Mouse (Mus musculus) midbrain, embryonic 11.5 days (tissue): ENCODE measurements around the gene Ubr4. TPM values are rescaled to one million over a fixed set of nuclear protein-coding genes. Genes with fewer than 3 reads are reported as not detected.
"Not testable (repeated sequence)": the region's sequence is repeated elsewhere in the genome, so short reads cannot be mapped to it uniquely, and the experiment has no call there.

Experiments
- ATAC-seq: fragments of 200-750 bp; cut with Nextera tagmentation; 2 replicates; pipeline ENCODE4 v1.8.0; 2017; ENCODE audit warnings: moderate TSS enrichment, moderate library complexity; ENCODE audit not compliant: low FRiP score
- DNase-seq: peaks from one replicate; pipeline ENCODE4 v3.0.0; 2015; ENCODE audit warnings: low spot score; ENCODE audit errors: missing footprints
- H3K27ac ChIP-seq: fragments of 300-500 bp; sonication (generic); 2 replicates; pipeline ENCODE4 v1.5.1; 2014; ENCODE audit warnings: low read depth, low read length
- H3K27me3 ChIP-seq: fragments of 300-500 bp; sonication (generic); 2 replicates; pipeline ENCODE4 v1.6.1; 2014; ENCODE audit warnings: mild to moderate bottlenecking, low read length, moderate library complexity, mixed read lengths; ENCODE audit not compliant: control insufficient read depth, insufficient read depth
- H3K36me3 ChIP-seq: fragments of 300-500 bp; sonication (generic); 2 replicates; pipeline ENCODE4 v1.6.1; 2014; ENCODE audit warnings: mild to moderate bottlenecking, low read length, moderate library complexity, mixed read lengths; ENCODE audit not compliant: control insufficient read depth, insufficient read depth
- H3K4me1 ChIP-seq: fragments of 300-500 bp; sonication (generic); 2 replicates; pipeline ENCODE4 v1.6.1; 2014; ENCODE audit warnings: low read length; ENCODE audit not compliant: control insufficient read depth, insufficient read depth
- H3K4me2 ChIP-seq: fragments of 300-500 bp; sonication (generic); 2 replicates; pipeline ENCODE4 v1.6.1; 2014; ENCODE audit warnings: mild to moderate bottlenecking, moderate library complexity
- H3K4me3 ChIP-seq: fragments of 300-500 bp; sonication (generic); 2 replicates; pipeline ENCODE4 v1.5.1; 2014; ENCODE audit warnings: low read depth, low read length
- H3K9ac ChIP-seq: fragments of 300-500 bp; sonication (generic); 2 replicates; pipeline ENCODE4 v1.6.1; 2014; ENCODE audit warnings: low read length
- H3K9me3 ChIP-seq: fragments of 300-500 bp; sonication (generic); 2 replicates; pipeline ENCODE4 v1.6.1; 2016; ENCODE audit warnings: low read length; ENCODE audit not compliant: control insufficient read depth
- WGBS: fragments of 180-500 bp; shearing (Covaris S2); extraction: QIAGEN DNeasy Blood & Tissue Kit; methylation state at CpG from one replicate; pipeline ENCODE4 v1.1.7; 2014; 5-methylcytosine and 5-hydroxymethylcytosine counted together
- polyA plus RNA-seq: library from polyadenylated mRNA; unstranded; fragments of >200 nt; fragmentation: Nextera tagmentation; extraction: Ambion mirVana; gene quantifications from 2 replicates; pipeline ENCODE4 v1.2.1, GENCODE M21; 2014

Gene Ubr4
- polyA plus RNA-seq, 1 experiment from 2014 or later: 79.2 TPM

- Histone ChIP-seq H3K27ac (no peak overlapping the region), H3K4me1 (no peaks in the 10 kb centered on the region), H3K4me3 (no peak overlapping the region), H3K27me3 (no peaks in the 10 kb centered on the region), H3K4me2 (no peak overlapping the region), H3K9ac (no peak overlapping the region), H3K36me3 (no peaks in the 10 kb centered on the region), H3K9me3 (no peaks in the 10 kb centered on the region)
- DNase-seq (no peak), ATAC-seq (no peak)
- WGBS: 81% methylated on average over 6 of the region's 6 CpGs
Measured at GRCm38 (mm10) chr4:139519221-139519620, 166.8 kb downstream of the Ubr4 start.

GRCm38 (mm10) chr4:139521926-139522325, 169.5 kb downstream of the Ubr4 start:
- Histone ChIP-seq H3K27me3 (no peaks in the 10 kb centered on the region), H3K36me3 (no peaks in the 10 kb centered on the region), H3K9me3 (no peaks in the 10 kb centered on the region), H3K27ac (no peak overlapping the region), H3K4me3 (no peak overlapping the region), H3K4me2 (no peak overlapping the region), H3K4me1 (peaks cover 4% of the 10 kb centered on the region; the same call in 1 of the 2 replicates), H3K9ac (no peak overlapping the region)
- no peak for ATAC-seq
- DNase-seq: no peak
- 95% methylated on average over 10 of the region's 10 CpGs for WGBS

GRCm38 (mm10) chr4:139526475-139526874, 174.1 kb downstream of the Ubr4 start:
- Histone ChIP-seq H3K9ac (no peak overlapping the region), H3K27ac (no peak overlapping the region), H3K4me3 (no peak overlapping the region), H3K27me3 (no peaks in the 10 kb centered on the region), H3K4me1 (peaks cover 4% of the 10 kb centered on the region; the same call in 1 of the 2 replicates), H3K9me3 (no peaks in the 10 kb centered on the region), H3K36me3 (no peaks in the 10 kb centered on the region), H3K4me2 (no peak overlapping the region)
- DNase-seq (no peak), ATAC-seq (no peak; the same call in 1 of the 2 replicates)
- 64% methylated on average over 12 of the region's 12 CpGs for WGBS

GRCm38 (mm10) chr4:139530248-139530647, 177.8 kb downstream of the Ubr4 start, which contains the start of gene Iffo2:
Iffo2 (plus strand) TSS chr4:139530548.
- not testable (repeated sequence) for H3K27ac ChIP-seq, H3K4me2 ChIP-seq, H3K9ac ChIP-seq, H3K4me1 ChIP-seq, ATAC-seq, H3K27me3 ChIP-seq, H3K36me3 ChIP-seq, H3K9me3 ChIP-seq, H3K4me3 ChIP-seq, DNase-seq
- WGBS: 85% methylated on average over 5 of the region's 5 CpGs

- ATAC-seq (no peak), DNase-seq (no peak)
- Histone ChIP-seq H3K4me1 (peaks cover 11% of the 10 kb centered on the region), H3K27ac (no peak overlapping the region), H3K9me3 (no peaks in the 10 kb centered on the region), H3K4me2 (no peak overlapping the region), H3K36me3 (no peaks in the 10 kb centered on the region), H3K27me3 (no peaks in the 10 kb centered on the region), H3K9ac (no peak overlapping the region), H3K4me3 (no peak overlapping the region)
- WGBS: 91% methylated on average over 10 of the region's 10 CpGs
Measured at GRCm38 (mm10) chr4:139532081-139532480, 179.7 kb downstream of the Ubr4 start.

GRCm38 (mm10) chr4:139535127-139535695, 182.8 kb downstream of the Ubr4 start:
- no peak overlapping the region for H3K4me2 ChIP-seq
- no peaks in the 10 kb centered on the region for H3K36me3 ChIP-seq
- H3K9ac ChIP-seq: peak overlapping the region; percentile 36; the same call in 1 of the 2 replicates
- H3K9me3 ChIP-seq: no peaks in the 10 kb centered on the region
- WGBS: 18% methylated on average over 12 of the region's 12 CpGs
- DNase-seq (peak; percentile 89), ATAC-seq (peak; percentile 57; the same call in 1 of the 2 replicates)
- peaks cover 11% of the 10 kb centered on the region for H3K4me1 ChIP-seq
- H3K4me3 ChIP-seq: no peak overlapping the region
- H3K27ac ChIP-seq: peak overlapping the region; percentile 50; the same call in 1 of the 2 replicates
- H3K27me3 ChIP-seq: no peaks in the 10 kb centered on the region

GRCm38 (mm10) chr4:139535719-139536118, 183.3 kb downstream of the Ubr4 start:
- Histone ChIP-seq H3K4me1 (peaks cover 11% of the 10 kb centered on the region), H3K4me2 (no peak overlapping the region), H3K4me3 (no peak overlapping the region), H3K9me3 (no peaks in the 10 kb centered on the region), H3K27ac (peak overlapping the region; percentile 50; the same call in 1 of the 2 replicates), H3K36me3 (no peaks in the 10 kb centered on the region), H3K27me3 (no peaks in the 10 kb centered on the region), H3K9ac (peak overlapping the region; percentile 36; the same call in 1 of the 2 replicates)
- DNase-seq (no peak), ATAC-seq (0 out of 2 replicates have a peak, but pooled peaks have one; percentile 11)
- WGBS: 47% methylated on average over 6 of the region's 7 CpGs

- no peaks in the 10 kb centered on the region for H3K9me3 ChIP-seq
- H3K27ac ChIP-seq: no peak overlapping the region
- no peak overlapping the region for H3K4me3 ChIP-seq
- no peaks in the 10 kb centered on the region for H3K36me3 ChIP-seq
- no peak overlapping the region for H3K9ac ChIP-seq
- no peaks in the 10 kb centered on the region for H3K27me3 ChIP-seq
- 89% methylated on average over 9 of the region's 9 CpGs for WGBS
- ATAC-seq: no peak
- peaks cover 11% of the 10 kb centered on the region for H3K4me1 ChIP-seq
- no peak overlapping the region for H3K4me2 ChIP-seq
- no peak for DNase-seq
Measured at GRCm38 (mm10) chr4:139536706-139537105, 184.3 kb downstream of the Ubr4 start.
